8 mouse cellular contexts compared by ENCODE assay signal in the genomic region with DNA sequence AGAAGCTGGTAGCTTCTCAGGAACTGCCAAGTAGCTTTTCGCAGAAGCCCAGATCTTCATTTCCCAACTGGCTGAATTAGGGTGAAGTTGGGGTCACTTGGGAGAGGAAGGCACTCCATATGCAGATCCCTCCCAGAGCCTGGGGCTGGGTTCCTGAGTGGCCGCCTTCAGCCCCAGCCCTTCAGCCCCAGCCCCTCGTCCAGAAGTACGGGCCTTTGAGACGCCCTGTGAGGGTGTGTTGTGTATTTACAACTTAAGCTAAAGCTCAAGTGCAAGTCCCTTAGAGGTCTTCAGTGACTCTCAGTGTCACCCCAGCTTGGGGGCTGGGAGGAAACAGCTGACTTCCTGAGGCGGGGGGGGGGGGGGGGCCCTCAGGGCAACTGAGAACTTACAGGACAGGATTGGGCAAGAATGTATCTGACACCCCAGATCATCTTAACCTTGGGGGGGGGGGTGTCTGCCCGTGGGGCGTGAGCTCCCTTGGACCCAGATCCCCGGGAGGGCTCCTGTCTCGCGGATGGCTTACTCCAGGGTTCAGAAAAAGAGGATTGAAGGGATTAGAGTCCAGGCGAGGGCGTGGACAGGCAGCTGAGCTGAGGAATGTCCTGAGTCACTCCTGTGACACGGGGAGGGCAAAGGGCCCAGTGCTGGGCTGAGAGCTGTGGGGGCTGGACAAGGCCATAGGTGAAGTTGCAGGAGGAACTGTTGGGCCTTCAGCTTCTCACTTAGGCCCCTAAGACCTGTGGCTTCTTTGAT. TPM values are rescaled to one million over a fixed set of nuclear protein-coding genes. Genes with fewer than 3 reads are reported as not detected.
DNase-seq lines count a peak whose midpoint lies in the region; ATAC-seq lines count a peak whose summit lies in the region.

No protein-coding gene starts in this region.

- peak overlapping the region; percentile 77 for H3K4me2 ChIP-seq in limb, embryonic 12.5 days
- H3K4me2 ChIP-seq in midbrain, embryonic 15.5 days, result no peak overlapping the region

- no peaks in the 10 kb centered on the region for H3K9me3 ChIP-seq in limb, embryonic 12.5 days
- no peaks in the 10 kb centered on the region for H3K9me3 ChIP-seq in midbrain, embryonic 15.5 days

- 41% methylated on average over 14 of the region's 14 CpGs for WGBS in limb, embryonic 12.5 days
- WGBS in midbrain, embryonic 15.5 days, result 18% methylated on average over 14 of the region's 14 CpGs

- peak; percentile 28 for DNase-seq in embryo, embryonic 11 days
- no peak for DNase-seq in embryo, embryonic 10.5 days (ENCODE audit: low spot score)
- peak; percentile 78 for DNase-seq in adrenal gland, postnatal 25 days
- peak; percentile 43 to 58 for DNase-seq in heart, postnatal 36 days
- DNase-seq in layer of hippocampus, postnatal 25 days (ENCODE audit: extremely low spot score in 1 of 2, low spot score in 1 of 2), result no peak
- no peak for DNase-seq in left cerebral cortex, postnatal 4 days

- H3K36me3 ChIP-seq in limb, embryonic 12.5 days, result peaks cover 17% of the 10 kb centered on the region
- peaks cover 8% of the 10 kb centered on the region; the same call in 1 of the 2 replicates for H3K36me3 ChIP-seq in midbrain, embryonic 15.5 days (replicated peaks)

- H3K27ac ChIP-seq in limb, embryonic 12.5 days, result 0 out of 2 replicates have a peak overlapping the region, but pooled peaks have one; percentile 32
- peak overlapping the region; percentile 52; the same call in 1 of the 2 replicates for H3K27ac ChIP-seq in midbrain, embryonic 15.5 days

- no peak overlapping the region for H3K9ac ChIP-seq in limb, embryonic 12.5 days (replicated peaks)
- no peak overlapping the region for H3K9ac ChIP-seq in midbrain, embryonic 15.5 days

- intact Hi-C loops in heart, postnatal 36 days (cut with DNase I), result no loop called here
- intact Hi-C loops in left cerebral cortex, postnatal 4 days (cut with DNase I), result no loop called here

- peaks cover 36% of the 10 kb centered on the region for H3K4me1 ChIP-seq in limb, embryonic 12.5 days (replicated peaks)
- H3K4me1 ChIP-seq in midbrain, embryonic 15.5 days, result peaks cover 28% of the 10 kb centered on the region

- ATAC-seq in limb, embryonic 12.5 days (ENCODE audit: insufficient number of reproducible peaks, insufficient read depth, low FRiP score, low TSS enrichment, low read depth), result no peak
- ATAC-seq in midbrain, embryonic 15.5 days (replicated peaks), result no peak

- peaks cover 8% of the 10 kb centered on the region; the same call in 1 of the 2 replicates for H3K27me3 ChIP-seq in limb, embryonic 12.5 days
- H3K27me3 ChIP-seq in midbrain, embryonic 15.5 days (replicated peaks), result no peaks in the 10 kb centered on the region

- H3K4me3 ChIP-seq in limb, embryonic 12.5 days (replicated peaks), result no peak overlapping the region
- H3K4me3 ChIP-seq in midbrain, embryonic 15.5 days, result no peak overlapping the region

RNA-seq across cellular contexts. Expression of a gene that starts 4.8 kb away (rescaled TPM):
- total RNA-seq in adrenal gland, postnatal 25 days (2021), result 977 and 1,201 TPM in 2 replicates
- total RNA-seq in heart, postnatal 36 days (2021), result 100 to 1,000 TPM; 863 to 871 TPM
- 463 and 494 TPM in 2 replicates for polyA plus RNA-seq in limb, embryonic 12.5 days (2016; fragmentation: Nextera tagmentation; extraction: Ambion mirVana)
- polyA plus RNA-seq in midbrain, embryonic 15.5 days (2015; fragmentation: Nextera tagmentation; extraction: Ambion mirVana), result 522 and 546 TPM in 2 replicates
- total RNA-seq in layer of hippocampus, postnatal 25 days (2021), result 100 to 1,000 TPM; 486 to 515 TPM
- 100 to 1,000 TPM; 311 to 347 TPM for total RNA-seq in left cerebral cortex, postnatal 4 days (2021)

RNA-seq across cellular contexts. Expression of a gene that starts 12.2 kb away (rescaled TPM):
- 84.3 and 101 TPM in 2 replicates for total RNA-seq in adrenal gland, postnatal 25 days (2021)
- 10 to 100 TPM; 88.5 to 96.4 TPM for total RNA-seq in heart, postnatal 36 days (2021)
- polyA plus RNA-seq in limb, embryonic 12.5 days (2016; fragmentation: Nextera tagmentation; extraction: Ambion mirVana), result 241 and 251 TPM in 2 replicates
- 132 and 148 TPM in 2 replicates for polyA plus RNA-seq in midbrain, embryonic 15.5 days (2015; fragmentation: Nextera tagmentation; extraction: Ambion mirVana)
- 10 to 100 TPM; 86.6 to 91.0 TPM for total RNA-seq in layer of hippocampus, postnatal 25 days (2021)
- total RNA-seq in left cerebral cortex, postnatal 4 days (2021), result 10 to 100 TPM; 63.9 to 74.2 TPM

RNA-seq across cellular contexts. Expression of a gene that starts 35.3 kb away (rescaled TPM):
- 3.7 and 4.3 TPM in 2 replicates for total RNA-seq in adrenal gland, postnatal 25 days (2021)
- total RNA-seq in heart, postnatal 36 days (2021), result 1 to 10 TPM; 4.1 to 5.9 TPM
- polyA plus RNA-seq in limb, embryonic 12.5 days (2016; fragmentation: Nextera tagmentation; extraction: Ambion mirVana), result 12.5 and 12.6 TPM in 2 replicates
- 1.9 and 2.2 TPM in 2 replicates for polyA plus RNA-seq in midbrain, embryonic 15.5 days (2015; fragmentation: Nextera tagmentation; extraction: Ambion mirVana)
- total RNA-seq in layer of hippocampus, postnatal 25 days (2021), result 1 to 10 TPM; 3.3 to 4.3 TPM
- total RNA-seq in left cerebral cortex, postnatal 4 days (2021), result 1 to 10 TPM; 1.6 to 1.7 TPM

RNA-seq across cellular contexts. Expression of a gene that starts 53.6 kb away (rescaled TPM):
- 66.1 and 73.2 TPM in 2 replicates for total RNA-seq in adrenal gland, postnatal 25 days (2021)
- total RNA-seq in heart, postnatal 36 days (2021), result 10 to 100 TPM; 11.2 to 12.2 TPM
- 13.9 and 14.4 TPM in 2 replicates for polyA plus RNA-seq in limb, embryonic 12.5 days (2016; fragmentation: Nextera tagmentation; extraction: Ambion mirVana)
- polyA plus RNA-seq in midbrain, embryonic 15.5 days (2015; fragmentation: Nextera tagmentation; extraction: Ambion mirVana), result 13.8 and 16.8 TPM in 2 replicates
- 10 to 100 TPM; 14.5 to 22.0 TPM for total RNA-seq in layer of hippocampus, postnatal 25 days (2021)
- 10 to 100 TPM; 28.8 to 30.8 TPM for total RNA-seq in left cerebral cortex, postnatal 4 days (2021)

RNA-seq across cellular contexts. Expression of a gene that starts 55.5 kb away (rescaled TPM):
- total RNA-seq in adrenal gland, postnatal 25 days (2021), result 24.2 and 29.1 TPM in 2 replicates
- total RNA-seq in heart, postnatal 36 days (2021), result 1 to 10 TPM; 7.7 to 7.9 TPM
- polyA plus RNA-seq in limb, embryonic 12.5 days (2016; fragmentation: Nextera tagmentation; extraction: Ambion mirVana), result 2.1 and 2.3 TPM in 2 replicates
- polyA plus RNA-seq in midbrain, embryonic 15.5 days (2015; fragmentation: Nextera tagmentation; extraction: Ambion mirVana), result 4.4 and 4.8 TPM in 2 replicates
- 10 to 100 TPM in 1 of 2 experiments, 1 to 10 TPM in 1; 9.6 to 10.2 TPM for total RNA-seq in layer of hippocampus, postnatal 25 days (2021)
- total RNA-seq in left cerebral cortex, postnatal 4 days (2021), result 1 to 10 TPM; 7.2 to 8.1 TPM

Comparison
In these comparisons a context has a peak if more than half of its experiments do, and no peak if none do; other contexts are left out.
1. DNase-seq: peak in embryo, embryonic 11 days (single experiment), adrenal gland, postnatal 25 days (single experiment) and heart, postnatal 36 days (2 of 2); none in embryo, embryonic 10.5 days (single experiment), layer of hippocampus, postnatal 25 days (0 of 2) and left cerebral cortex, postnatal 4 days (single experiment).